Mouse (Mus musculus): ENCODE measurements around the gene Hoxb1.

- no peak for TF ChIP-seq CTCF (IDR thresholded peaks at IDR 0.05; ENCODE audit: low read depth)
- TF ChIP-seq EP300 (IDR thresholded peaks at IDR 0.05; ENCODE audit: low read depth), result no peak
These were observed 15.3 kb upstream of the Hoxb1 start, which contains the start of gene Hoxb2 for GRCm38 (mm10) chr11:96350341-96350624.

All from heart, postnatal 0 days (tissue).